Mouse (Mus musculus): ENCODE results near the gene Gm14139. TPM values are rescaled to one million over a fixed set of nuclear protein-coding genes. Genes with fewer than 3 reads are reported as not detected.
"Not testable (repeated sequence)": the region's sequence is repeated elsewhere in the genome, so short reads cannot be mapped to it uniquely, and the experiment has no call there.

Gene Gm14139
- polyA plus RNA-seq, 2 experiments = 0.06 TPM; not detected in 1

- TF ChIP-seq POLR2A (IDR thresholded peaks at IDR 0.05; ENCODE audit: borderline replicate concordance, extremely low read depth, insufficient read depth, insufficient read length) = no peak
- Histone ChIP-seq H3K4me1 (ENCODE audit: control insufficient read depth, insufficient read depth, low read length) (no peaks in the 10 kb centered on the region), H3K27ac (replicated peaks; ENCODE audit: low read depth, low read length) (no peak overlapping the region), H3K4me3 (replicated peaks; ENCODE audit: low read length) (no peak overlapping the region), H3K9ac (ENCODE audit: low read depth, low read length, severe bottlenecking) (no peak overlapping the region), H3K27me3 (ENCODE audit: control insufficient read depth, insufficient read depth, low read length) (no peaks in the 10 kb centered on the region), H3K9me3 (ENCODE audit: control insufficient read depth, low read length) (no peaks in the 10 kb centered on the region), H3K4me2 (replicated peaks; ENCODE audit: low read depth, low read length, severe bottlenecking) (no peak overlapping the region), H3K36me3 (ENCODE audit: control insufficient read depth, insufficient read depth, low read length) (no peaks in the 10 kb centered on the region)
- DNase-seq (ENCODE audit: low spot score) (no peak), ATAC-seq (ENCODE audit: low FRiP score, low read depth) (no peak)
Measured at GRCm38 (mm10) chr2:150173833-150174232, 7.7 kb upstream of the Gm14139 start.

GRCm38 (mm10) chr2:150179579-150179978 lies 2.0 kb upstream of the Gm14139 start, which contains the start of gene Gm10770:
TSS of gene Gm10770 (minus strand) at chr2:150179679.
- H3K4me1 ChIP-seq (ENCODE audit: control insufficient read depth, insufficient read depth, low read length); H3K27ac ChIP-seq (replicated peaks; ENCODE audit: low read depth, low read length); H3K27me3 ChIP-seq (ENCODE audit: control insufficient read depth, insufficient read depth, low read length); DNase-seq (ENCODE audit: low spot score); H3K4me3 ChIP-seq (replicated peaks; ENCODE audit: low read length); H3K36me3 ChIP-seq (ENCODE audit: control insufficient read depth, insufficient read depth, low read length); ATAC-seq (ENCODE audit: low FRiP score, low read depth); H3K9ac ChIP-seq (ENCODE audit: low read depth, low read length, severe bottlenecking); H3K9me3 ChIP-seq (ENCODE audit: control insufficient read depth, low read length); H3K4me2 ChIP-seq (replicated peaks; ENCODE audit: low read depth, low read length, severe bottlenecking): not testable (repeated sequence)
- 70% methylated on average over 4 of the region's 4 CpGs for WGBS

GRCm38 (mm10) chr2:150181046-150181445 lies 509 bp upstream of the Gm14139 start:
- not testable (repeated sequence) for H3K9ac ChIP-seq (ENCODE audit: low read depth, low read length, severe bottlenecking); H3K36me3 ChIP-seq (ENCODE audit: control insufficient read depth, insufficient read depth, low read length); H3K9me3 ChIP-seq (ENCODE audit: control insufficient read depth, low read length); H3K4me3 ChIP-seq (replicated peaks; ENCODE audit: low read length); H3K4me2 ChIP-seq (replicated peaks; ENCODE audit: low read depth, low read length, severe bottlenecking); H3K27ac ChIP-seq (replicated peaks; ENCODE audit: low read depth, low read length); H3K4me1 ChIP-seq (ENCODE audit: control insufficient read depth, insufficient read depth, low read length); H3K27me3 ChIP-seq (ENCODE audit: control insufficient read depth, insufficient read depth, low read length); ATAC-seq (ENCODE audit: low FRiP score, low read depth); DNase-seq (ENCODE audit: low spot score)

- peak within 1 kb of the TSS; percentile 46 for H3K9ac ChIP-seq (ENCODE audit: low read depth, low read length, severe bottlenecking)
- H3K9me3 ChIP-seq (ENCODE audit: control insufficient read depth, low read length); H3K4me1 ChIP-seq (ENCODE audit: control insufficient read depth, insufficient read depth, low read length); H3K27ac ChIP-seq (replicated peaks; ENCODE audit: low read depth, low read length); H3K27me3 ChIP-seq (ENCODE audit: control insufficient read depth, insufficient read depth, low read length); H3K36me3 ChIP-seq (ENCODE audit: control insufficient read depth, insufficient read depth, low read length): not testable (repeated sequence)
- peak; percentile 99 for ATAC-seq (ENCODE audit: low FRiP score, low read depth)
- peak within 1 kb of the TSS; percentile 39 for H3K4me3 ChIP-seq (replicated peaks; ENCODE audit: low read length)
- 3% methylated on average over 15 of the region's 15 CpGs for WGBS
- peak; percentile 55 for DNase-seq (ENCODE audit: low spot score)
- H3K4me2 ChIP-seq (replicated peaks; ENCODE audit: low read depth, low read length, severe bottlenecking) = peak within 1 kb of the TSS; percentile 36
Measured at GRCm38 (mm10) chr2:150217600-150218362, 36.2 kb downstream of the Gm14139 start, which contains the start of gene Zfp937. TSS of gene Zfp937 (plus strand) at chr2:150218073.

- not testable (repeated sequence) for DNase-seq (ENCODE audit: low spot score); H3K36me3 ChIP-seq (ENCODE audit: control insufficient read depth, insufficient read depth, low read length); H3K27me3 ChIP-seq (ENCODE audit: control insufficient read depth, insufficient read depth, low read length); H3K27ac ChIP-seq (replicated peaks; ENCODE audit: low read depth, low read length); H3K4me1 ChIP-seq (ENCODE audit: control insufficient read depth, insufficient read depth, low read length); H3K9me3 ChIP-seq (ENCODE audit: control insufficient read depth, low read length)
- peak overlapping the region; percentile 39 for H3K4me3 ChIP-seq (replicated peaks; ENCODE audit: low read length)
- peak overlapping the region; percentile 36 for H3K4me2 ChIP-seq (replicated peaks; ENCODE audit: low read depth, low read length, severe bottlenecking)
- ATAC-seq (ENCODE audit: low FRiP score, low read depth) = peak; percentile 16; the same call in 1 of the 2 replicates
- H3K9ac ChIP-seq (ENCODE audit: low read depth, low read length, severe bottlenecking) = peak overlapping the region; percentile 46
- 0% methylated on average over 2 of the region's 4 CpGs for WGBS
Measured at GRCm38 (mm10) chr2:150218363-150218725, 36.8 kb downstream of the Gm14139 start.

GRCm38 (mm10) chr2:150223263-150223662 lies 41.7 kb downstream of the Gm14139 start:
- H3K4me3 ChIP-seq (replicated peaks; ENCODE audit: low read length); H3K9ac ChIP-seq (ENCODE audit: low read depth, low read length, severe bottlenecking); H3K36me3 ChIP-seq (ENCODE audit: control insufficient read depth, insufficient read depth, low read length); ATAC-seq (ENCODE audit: low FRiP score, low read depth); H3K27ac ChIP-seq (replicated peaks; ENCODE audit: low read depth, low read length); H3K27me3 ChIP-seq (ENCODE audit: control insufficient read depth, insufficient read depth, low read length); DNase-seq (ENCODE audit: low spot score); H3K4me1 ChIP-seq (ENCODE audit: control insufficient read depth, insufficient read depth, low read length); H3K9me3 ChIP-seq (ENCODE audit: control insufficient read depth, low read length); H3K4me2 ChIP-seq (replicated peaks; ENCODE audit: low read depth, low read length, severe bottlenecking): not testable (repeated sequence)

Other genes with a start within 250 kb of the Gm14139 start
- 1.8 and 2.7 TPM in 2 replicates for gene Zfp120, start 45.0 kb upstream of the Gm14139 start, polyA plus RNA-seq (2012; rRNA removed)
- 9.1 and 10.4 TPM in 2 replicates for gene Zfp120, start 45.0 kb upstream of the Gm14139 start, polyA plus RNA-seq (2014; fragmentation: Nextera tagmentation; extraction: Ambion mirVana)
- not detected in 2 replicates for gene Gm10770, start 2.1 kb upstream of the Gm14139 start, polyA plus RNA-seq (2012; rRNA removed)
- gene Gm10770, start 2.1 kb upstream of the Gm14139 start, polyA plus RNA-seq (2014; fragmentation: Nextera tagmentation; extraction: Ambion mirVana) = not detected in 2 replicates
- 1.7 and 2.2 TPM in 2 replicates for gene Zfp937, start 36.3 kb downstream of the Gm14139 start, polyA plus RNA-seq (2012; rRNA removed)
- 8.4 and 8.5 TPM in 2 replicates for gene Zfp937, start 36.3 kb downstream of the Gm14139 start, polyA plus RNA-seq (2014; fragmentation: Nextera tagmentation; extraction: Ambion mirVana)
- gene Gm21994, start 73.8 kb downstream of the Gm14139 start, polyA plus RNA-seq (2012; rRNA removed) = 2.0 and 2.4 TPM in 2 replicates
- 3.5 and 4.4 TPM in 2 replicates for gene Gm21994, start 73.8 kb downstream of the Gm14139 start, polyA plus RNA-seq (2014; fragmentation: Nextera tagmentation; extraction: Ambion mirVana)
- 0.05 and 0.06 TPM in 2 replicates for gene Gm14124, start 75.8 kb downstream of the Gm14139 start, polyA plus RNA-seq (2012; rRNA removed)
- gene Gm14124, start 75.8 kb downstream of the Gm14139 start, polyA plus RNA-seq (2014; fragmentation: Nextera tagmentation; extraction: Ambion mirVana) = 0.07 TPM in 1 of 2 replicates, not detected in the other
- 0.45 and 0.67 TPM in 2 replicates for gene Gm10130, start 141.9 kb downstream of the Gm14139 start, polyA plus RNA-seq (2012; rRNA removed)
- 1.9 and 3.6 TPM in 2 replicates for gene Gm10130, start 141.9 kb downstream of the Gm14139 start, polyA plus RNA-seq (2014; fragmentation: Nextera tagmentation; extraction: Ambion mirVana)
- 2.7 and 2.8 TPM in 2 replicates for gene 3300002I08Rik, start 181.0 kb downstream of the Gm14139 start, polyA plus RNA-seq (2012; rRNA removed)
- gene 3300002I08Rik, start 181.0 kb downstream of the Gm14139 start, polyA plus RNA-seq (2014; fragmentation: Nextera tagmentation; extraction: Ambion mirVana) = 9.0 TPM in 2 replicates